Mouse (Mus musculus) CH12.LX (cell line): ENCODE results near the gene Gm27027. TPM values are rescaled to one million over a fixed set of nuclear protein-coding genes. Genes with fewer than 3 reads are reported as not detected.

ENCODE experiments used
- DNase-seq: peaks from one replicate; pipeline ENCODE4 v3.0.0-alpha.2; 2013; ENCODE audit errors: extremely low read depth
- H3K27ac ChIP-seq: 2 replicates; pipeline ENCODE4 v1.5.1; 2012; ENCODE audit warnings: low read depth, mild to moderate bottlenecking, control low read depth, moderate library complexity; ENCODE audit not compliant: insufficient read depth
- H3K27me3 ChIP-seq: replicated peaks from 2 replicates; pipeline ENCODE3; 2012; ENCODE audit warnings: inconsistent platforms
- H3K36me3 ChIP-seq, 2 experiments: replicated peaks in 1 of 2; 2 replicates each; pipeline versions ENCODE3 to v1.6.1; 2012; ENCODE audit warnings: inconsistent platforms in 1 of 2, low read length in 1 of 2, mild to moderate bottlenecking in 1 of 2, mixed read lengths in 1 of 2, moderate library complexity in 1 of 2; ENCODE audit not compliant: control insufficient read depth in 1 of 2, insufficient read depth in 1 of 2
- H3K4me1 ChIP-seq, 2 experiments: 2 replicates each; pipeline ENCODE4 v1.6.1; 2012; ENCODE audit warnings: inconsistent platforms in 1 of 2, moderate library complexity in 1 of 2; ENCODE audit not compliant: insufficient read depth in 2 of 2, control insufficient read depth in 1 of 2
- H3K4me2 ChIP-seq: 2 replicates; pipeline ENCODE4 v1.6.1; 2012; ENCODE audit warnings: low read depth, mild to moderate bottlenecking, control low read depth; ENCODE audit not compliant: poor library complexity, insufficient read depth, severe bottlenecking
- H3K4me3 ChIP-seq, 3 experiments: fragments of 150-350 bp in 1 of 3; sonication (generic) in 1 of 3; replicated peaks in 1 of 3; 2 replicates each; pipeline versions ENCODE3 to v1.5.1; 2011 to 2012; ENCODE audit warnings: low read depth in 2 of 3, low read length in 2 of 3, mild to moderate bottlenecking in 2 of 3, moderate library complexity in 2 of 3, control low read depth in 1 of 3, improper control_type of control experiment in 1 of 3, inconsistent platforms in 1 of 3, mixed read lengths in 1 of 3; ENCODE audit not compliant: poor library complexity in 1 of 3
- H3K79me2 ChIP-seq: replicated peaks from 2 replicates; pipeline ENCODE4 v1.6.1; 2012; ENCODE audit warnings: mild to moderate bottlenecking, moderate library complexity; ENCODE audit not compliant: control insufficient read depth, poor library complexity, insufficient read depth, severe bottlenecking; ENCODE audit errors: extremely low read depth
- H3K9ac ChIP-seq: 2 replicates; pipeline ENCODE4 v1.6.1; 2012; ENCODE audit warnings: low read depth, mild to moderate bottlenecking, control low read depth, moderate library complexity; ENCODE audit not compliant: insufficient read depth
- H3K9me3 ChIP-seq: replicated peaks from 2 replicates; pipeline ENCODE3; 2012; ENCODE audit warnings: low read length, inconsistent platforms, mixed read lengths
- BHLHE40 ChIP-seq: IDR thresholded peaks from 2 replicates; pipeline ENCODE4 v1.6.1; 2011; ENCODE audit warnings: mild to moderate bottlenecking, low read depth, low read length, improper control_type of control experiment
- CTCF ChIP-seq, 2 experiments: IDR thresholded peaks in 1 of 2; conservative IDR thresholded peaks in 1 of 2; 2 replicates each; pipeline ENCODE4 v1.5.1; 2011 to 2012; ENCODE audit warnings: low read depth in 2 of 2, low read length in 2 of 2, improper control_type of control experiment in 1 of 2, inconsistent platforms in 1 of 2, mild to moderate bottlenecking in 1 of 2, moderate library complexity in 1 of 2
- E2F4 ChIP-seq: IDR thresholded peaks from 2 replicates; pipeline ENCODE4 v1.6.1; 2011; ENCODE audit warnings: low read depth, low read length, improper control_type of control experiment; ENCODE audit not compliant: insufficient replicate concordance
- IRF4 ChIP-seq: IDR thresholded peaks from 2 replicates; pipeline ENCODE4 v1.6.1; 2014; ENCODE audit warnings: low read depth, mild to moderate bottlenecking, inconsistent platforms, low read length, improper control_type of control experiment
- MEF2A ChIP-seq: IDR thresholded peaks from 2 replicates; pipeline ENCODE4 v1.6.1; 2014; ENCODE audit warnings: low read depth, mild to moderate bottlenecking, inconsistent platforms, low read length, improper control_type of control experiment, borderline replicate concordance
- MYC ChIP-seq: IDR thresholded peaks from 2 replicates; pipeline ENCODE4 v1.6.1; 2011; ENCODE audit warnings: low read depth, mild to moderate bottlenecking, improper control_type of control experiment, low read length
- NELFE ChIP-seq: IDR thresholded peaks from 2 replicates; pipeline ENCODE4 v1.6.1; 2011; ENCODE audit warnings: low read depth, low read length, improper control_type of control experiment
- PAX5 ChIP-seq: IDR thresholded peaks from 2 replicates; pipeline ENCODE4 v1.6.1; 2012; ENCODE audit warnings: low read length, inconsistent platforms, mixed read lengths
- POLR2A ChIP-seq: IDR thresholded peaks from 2 replicates; pipeline ENCODE4 v1.6.1; 2011; ENCODE audit warnings: low read depth, mild to moderate bottlenecking, improper control_type of control experiment, low read length
- POLR2AphosphoS2 ChIP-seq: IDR thresholded peaks from 2 replicates; pipeline ENCODE4 v1.6.1; 2011; ENCODE audit warnings: low read depth, low read length, improper control_type of control experiment
- RAD21 ChIP-seq: IDR thresholded peaks from 2 replicates; pipeline ENCODE4 v1.6.1; 2011; ENCODE audit warnings: low read depth, mild to moderate bottlenecking, low read length, improper control_type of control experiment, moderate library complexity
- RCOR1 ChIP-seq: conservative IDR thresholded peaks from 2 replicates; pipeline ENCODE4 v1.6.1; 2012; ENCODE audit warnings: low read depth, mild to moderate bottlenecking, inconsistent platforms, low read length, improper control_type of control experiment
- SIN3A ChIP-seq: IDR thresholded peaks from 2 replicates; pipeline ENCODE4 v1.6.1; 2012; ENCODE audit warnings: low read length, improper control_type of control experiment, inconsistent platforms
- SMC3 ChIP-seq: IDR thresholded peaks from 2 replicates; pipeline ENCODE4 v1.6.1; 2011; ENCODE audit warnings: low read depth, low read length, improper control_type of control experiment
- TBP ChIP-seq: conservative IDR thresholded peaks from 2 replicates; pipeline ENCODE4 v1.6.1; 2011; ENCODE audit warnings: low read depth, low read length, improper control_type of control experiment
- TCF12 ChIP-seq: IDR thresholded peaks from 2 replicates; pipeline ENCODE4 v1.6.1; 2014; ENCODE audit warnings: low read depth, mild to moderate bottlenecking, inconsistent platforms, low read length, improper control_type of control experiment
- UBTF ChIP-seq: IDR thresholded peaks from 2 replicates; pipeline ENCODE4 v1.6.1; 2012; ENCODE audit warnings: low read depth, mild to moderate bottlenecking, inconsistent platforms, low read length, improper control_type of control experiment, moderate library complexity
- ZNF384 ChIP-seq: IDR thresholded peaks from 2 replicates; pipeline ENCODE4 v1.6.1; 2012; ENCODE audit warnings: low read depth, low read length, improper control_type of control experiment, inconsistent platforms
- dilution Hi-C: fragments of 300-500 bp; cut with MboI; formaldehyde crosslinking; loops from 2 replicates; pipeline ENCODE4 v1.14.3; 2020; ENCODE audit warnings: low sequenced_read_pairs; ENCODE audit not compliant: extremely low pct_unique_long_range_greater_than_20kb, extremely low pct_ligation_motif_present
- in situ Hi-C: fragments of 300-500 bp; cut with MboI; formaldehyde crosslinking; loops from 3 replicates; pipeline ENCODE4 v1.14.3; 2019; ENCODE audit warnings: low sequenced_read_pairs, low pct_ligation_motif_present, low pct_unique_long_range_greater_than_20kb, mixed read lengths
- polyA plus RNA-seq: library from polyadenylated mRNA; unstranded; fragments of >175 nt; gene quantifications from 2 replicates; pipeline ENCODE4 v1.2.1, GENCODE M21; 2012; ENCODE audit warnings: low read depth; ENCODE audit not compliant: insufficient read length
- total RNA-seq, 2 experiments: library from RNA; depleted of rRNA; stranded (reverse); fragments of 300-350 nt in 1 of 2; fragments of >200 nt in 1 of 2; gene quantifications; 2 replicates each; pipeline ENCODE4 v1.2.3; 2012 to 2014

Gene Gm27027
- total and polyA plus RNA-seq, 3 experiments = not detected

DNA sequence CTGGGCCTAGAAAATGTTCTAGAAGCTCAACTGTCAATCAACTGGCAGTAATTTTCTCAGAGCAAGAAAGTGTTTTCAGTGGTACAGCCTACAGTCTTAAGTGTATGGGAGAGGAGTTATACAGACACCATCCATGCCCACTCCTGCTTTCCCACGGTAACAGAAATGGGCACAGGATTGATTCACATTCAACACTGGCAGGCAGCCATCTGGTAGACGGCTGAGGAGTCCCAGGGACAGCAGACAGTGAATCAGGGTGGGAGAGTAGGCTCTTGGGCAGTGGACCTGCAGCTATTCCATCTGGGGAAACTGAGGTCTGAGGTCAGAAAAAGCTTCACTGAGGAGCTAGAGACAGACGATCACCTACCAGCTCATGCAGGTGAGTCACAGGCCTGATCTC, 24.5 kb downstream of the Gm27027 start:
- Histone ChIP-seq H3K36me3 (no peaks in the 10 kb centered on the region), H3K4me3 (no peak overlapping the region), H3K9ac (no peak overlapping the region), H3K4me2 (no peak overlapping the region), H3K27ac (no peak overlapping the region), H3K27me3 (no peaks in the 10 kb centered on the region), H3K79me2 (no peaks in the 10 kb centered on the region), H3K9me3 (no peaks in the 10 kb centered on the region), H3K4me1 (peaks cover 2 to 11% of the 10 kb centered on the region in 2 experiments; a peak in 3 of 4 replicates)
- dilution Hi-C loops = no loop called here
- no peak for DNase-seq
- in situ Hi-C loops = no loop called here
- TF ChIP-seq ZNF384 (no peak), E2F4 (no peak), RAD21 (no peak), TBP (no peak), NELFE (no peak), POLR2A (no peak), IRF4 (no peak), SIN3A (no peak), PAX5 (no peak), CTCF (conservative IDR thresholded peaks at IDR 0.05 in 1 of 2, IDR thresholded peaks at IDR 0.05 in 1 of 2; ENCODE audit: low read depth in 2 of 2, low read length in 2 of 2) (no peak), MYC (no peak), UBTF (no peak), BHLHE40 (no peak), MEF2A (no peak), TCF12 (no peak)

DNA sequence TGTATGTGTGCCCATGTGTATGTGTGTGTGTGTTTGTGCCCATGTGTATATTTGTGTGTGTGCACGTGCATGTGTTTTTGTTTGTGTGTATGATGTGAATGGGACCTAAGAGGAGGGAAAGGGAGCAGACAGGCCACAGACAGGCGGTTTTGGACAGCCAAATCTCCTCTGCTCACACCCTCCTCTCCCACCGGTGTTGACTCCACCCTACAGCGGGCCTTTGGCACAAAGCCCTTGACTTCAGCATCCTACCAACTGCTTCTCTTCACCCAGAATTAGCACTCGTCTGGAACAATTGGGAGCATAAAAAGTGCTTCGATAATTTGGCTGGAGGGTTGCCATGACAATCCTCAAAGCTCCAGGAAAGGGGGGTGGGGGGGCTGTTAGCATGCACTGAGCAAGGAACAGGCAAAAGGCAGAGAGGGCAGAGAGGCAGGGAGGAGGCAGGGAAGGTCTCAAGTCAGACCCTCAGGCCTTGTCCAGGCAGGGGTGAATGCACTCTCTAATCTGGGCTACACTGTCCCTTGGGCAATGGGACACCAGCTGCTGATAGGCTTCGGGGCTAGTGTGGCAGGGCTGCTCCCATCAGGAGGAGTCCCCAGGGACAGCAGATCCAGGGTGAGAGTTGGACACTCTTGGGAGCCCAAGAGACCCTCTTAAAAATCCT, 31.5 kb downstream of the Gm27027 start:
- in situ Hi-C loops = no loop called here
- Histone ChIP-seq H3K27ac (no peak overlapping the region), H3K36me3 (no peaks in the 10 kb centered on the region), H3K4me3 (no peak overlapping the region), H3K9me3 (peaks cover 12% of the 10 kb centered on the region), H3K79me2 (no peaks in the 10 kb centered on the region), H3K27me3 (no peaks in the 10 kb centered on the region), H3K9ac (no peak overlapping the region), H3K4me2 (no peak overlapping the region), H3K4me1 (no peaks in the 10 kb centered on the region)
- dilution Hi-C loops = no loop called here
- TF ChIP-seq RCOR1 (no peak), POLR2AphosphoS2 (no peak), NELFE (no peak), BHLHE40 (no peak), SMC3 (no peak), TBP (no peak), TCF12 (no peak)
- no peak for DNase-seq
